Mouse (Mus musculus) left cerebral cortex, adult 9 months (tissue): ENCODE measurements at regions not wholly inside any gene's neighbourhood (a gene's known extent, or its start where the extent isn't known, plus 50 kb on each side); places are given as distances from the start of the nearest gene placed in this dataset.
A peak's percentile ranks its signal among the peaks of the same experiment; 100 is the strongest.

ENCODE experiments used
- DNase-seq, 2 experiments: peaks; one replicate each; pipeline ENCODE4 v3.0.0; 2022; ENCODE audit warnings: low spot score in 2 of 2

DNA sequence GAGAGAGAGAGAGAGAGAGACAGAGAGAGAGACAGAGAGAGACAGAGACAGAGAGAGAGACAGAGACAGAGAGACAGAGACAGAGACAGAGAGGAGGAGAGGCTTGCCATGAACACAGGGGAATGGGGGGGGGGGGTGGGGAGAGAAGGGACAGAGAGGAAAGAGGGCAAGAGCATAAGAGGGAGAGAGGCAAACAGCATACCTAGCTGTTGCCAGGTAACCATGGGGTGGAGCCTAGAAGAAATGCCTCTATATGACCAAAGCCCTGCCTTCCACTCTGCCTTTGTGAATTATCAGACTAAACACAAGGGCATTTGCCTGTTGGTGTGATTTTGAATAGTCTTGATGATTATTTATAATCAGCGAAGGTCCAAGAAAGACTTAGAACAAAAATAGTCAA, 332.2 kb downstream of the Galc start:
- no peak for DNase-seq

DNA sequence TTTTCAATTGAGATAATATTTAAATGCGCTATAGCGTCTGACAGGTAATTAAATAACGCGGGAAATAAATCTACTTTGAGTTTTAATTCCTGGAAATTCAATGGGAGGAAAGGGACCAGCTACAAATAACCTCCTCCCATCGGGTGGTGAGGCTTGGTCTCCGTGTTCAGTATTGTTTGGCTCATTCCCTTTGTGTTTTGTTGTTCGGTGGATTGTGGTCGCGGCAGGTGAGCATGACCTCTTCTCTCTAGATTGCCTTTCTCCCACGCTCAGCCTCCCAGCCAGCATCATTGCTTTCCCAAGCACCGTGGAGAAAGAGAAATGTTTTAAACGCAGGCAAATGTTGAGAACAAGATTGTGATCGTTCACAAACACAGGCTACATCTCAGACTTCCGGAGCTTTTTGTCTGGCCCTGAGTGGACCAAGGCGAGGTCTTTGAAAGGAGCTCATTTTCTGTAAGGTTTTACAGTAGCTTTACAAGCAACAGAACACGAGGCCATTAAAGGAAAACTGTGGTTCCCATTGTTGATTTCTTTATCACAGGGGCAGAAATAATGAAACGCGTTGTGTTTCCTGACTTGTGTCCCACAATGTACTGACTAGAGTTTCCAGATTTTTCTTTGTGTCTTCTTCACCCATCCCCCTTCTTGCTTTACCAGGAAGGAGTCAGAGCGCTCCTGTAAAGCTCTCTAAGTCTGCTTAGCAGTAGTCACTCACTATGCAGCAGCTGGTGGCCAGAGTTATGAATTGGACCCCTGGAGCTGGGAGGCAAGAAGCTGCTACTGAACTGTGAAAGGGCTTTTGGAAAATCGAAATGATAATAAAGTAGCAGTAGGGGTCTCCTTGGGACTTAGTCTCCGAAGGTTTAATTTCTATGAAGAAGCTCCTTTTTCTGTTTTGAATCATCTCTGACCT, 337.7 kb downstream of the Galc start:
- DNase-seq, result no peak

DNA sequence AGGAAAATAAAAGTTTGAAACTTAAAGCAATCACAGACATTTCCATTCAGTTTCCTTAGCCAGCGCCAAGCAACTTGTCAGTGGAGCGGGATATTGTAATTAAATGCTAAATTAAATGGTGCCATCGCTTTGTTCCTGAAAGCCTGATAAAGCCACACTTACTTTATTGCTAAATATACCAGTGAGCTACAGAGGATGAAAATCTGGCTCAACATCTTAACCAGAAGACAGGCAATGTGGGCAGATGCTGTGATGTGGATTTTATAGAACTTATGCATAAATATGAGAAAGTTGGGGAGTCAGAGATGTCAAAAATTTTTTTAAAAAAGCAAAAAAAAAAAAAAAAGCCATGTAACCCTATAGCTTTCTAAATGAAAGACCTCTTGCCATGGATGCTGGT, 340.8 kb downstream of the Galc start:
- DNase-seq, result peak; percentile 16 to 28

DNA sequence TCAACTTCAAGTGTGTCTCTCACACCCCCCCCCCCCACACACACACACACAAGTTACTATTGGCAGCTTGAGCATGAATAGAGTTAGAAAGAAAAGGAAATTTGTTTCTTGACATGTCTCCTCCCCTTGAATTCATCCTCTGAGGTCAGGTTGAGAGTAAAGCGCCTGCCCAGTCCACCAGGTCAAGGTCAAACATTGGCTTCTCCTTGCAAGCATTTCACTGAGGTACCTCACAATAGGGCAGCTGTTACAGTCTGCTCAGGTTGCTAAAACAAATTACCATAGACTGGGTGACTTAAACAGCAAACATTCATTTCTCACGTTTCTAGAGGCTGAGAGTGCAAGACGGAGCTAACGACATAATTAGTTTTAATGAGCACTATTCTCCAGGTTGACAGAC, 344.2 kb downstream of the Galc start:
- no peak for DNase-seq

DNA sequence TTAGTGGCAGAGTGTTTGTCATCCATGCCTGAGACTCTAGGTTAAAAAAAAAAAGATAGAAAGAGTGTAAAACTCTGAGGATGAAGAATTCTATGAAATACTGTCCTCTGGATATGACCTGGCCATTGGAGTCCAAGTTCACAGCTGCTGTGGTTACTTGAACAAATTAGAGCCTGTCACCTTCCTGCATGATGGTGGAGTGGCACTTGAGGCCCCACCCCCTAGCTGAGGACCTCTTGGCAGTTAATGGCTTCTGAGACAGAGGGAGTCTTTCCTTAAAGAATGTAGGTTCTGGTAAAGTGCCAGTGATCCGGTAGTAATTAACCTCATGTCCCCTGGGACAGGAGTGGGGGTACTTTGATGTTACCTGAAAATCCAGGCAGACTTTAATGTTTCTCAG, 346.5 kb downstream of the Galc start:
- DNase-seq, result no peak

DNA sequence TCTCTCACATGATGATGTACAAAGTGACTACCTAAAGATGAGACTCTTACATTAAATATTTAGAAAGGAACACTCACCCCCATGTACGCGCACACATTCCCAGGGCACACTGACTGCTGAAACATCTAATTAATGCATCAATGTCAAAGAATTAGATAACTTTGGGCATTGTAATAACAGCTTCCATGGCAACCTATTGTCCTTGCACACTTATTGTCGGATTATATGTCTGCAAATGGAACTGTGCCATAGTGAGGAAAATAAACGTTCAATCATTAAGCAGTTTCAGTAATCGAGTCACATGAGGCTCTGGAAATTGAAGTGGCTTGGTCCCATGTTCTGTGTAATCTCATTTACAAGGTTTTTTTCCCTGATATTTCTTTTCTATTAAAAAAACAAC, 360.0 kb downstream of the Galc start:
- no peak for DNase-seq

DNA sequence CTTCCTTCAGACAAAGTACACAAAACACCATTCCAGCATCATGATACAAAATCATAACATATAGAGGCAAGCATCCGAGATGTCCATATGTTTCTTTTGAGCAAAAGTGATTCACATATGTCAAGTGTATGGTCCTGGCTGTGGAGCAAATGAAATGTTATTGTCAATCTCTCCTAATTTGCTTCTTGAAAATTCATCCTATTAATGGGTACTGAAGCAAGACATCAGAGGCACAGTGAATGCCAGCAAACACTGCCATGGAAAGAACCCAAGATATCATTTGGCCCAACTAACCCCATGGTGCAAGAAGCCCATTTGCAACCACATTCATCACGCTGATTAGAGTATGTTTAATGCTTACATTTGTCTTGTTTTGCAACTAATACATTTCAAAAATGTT, 361.1 kb downstream of the Galc start:
- DNase-seq, result no peak

DNA sequence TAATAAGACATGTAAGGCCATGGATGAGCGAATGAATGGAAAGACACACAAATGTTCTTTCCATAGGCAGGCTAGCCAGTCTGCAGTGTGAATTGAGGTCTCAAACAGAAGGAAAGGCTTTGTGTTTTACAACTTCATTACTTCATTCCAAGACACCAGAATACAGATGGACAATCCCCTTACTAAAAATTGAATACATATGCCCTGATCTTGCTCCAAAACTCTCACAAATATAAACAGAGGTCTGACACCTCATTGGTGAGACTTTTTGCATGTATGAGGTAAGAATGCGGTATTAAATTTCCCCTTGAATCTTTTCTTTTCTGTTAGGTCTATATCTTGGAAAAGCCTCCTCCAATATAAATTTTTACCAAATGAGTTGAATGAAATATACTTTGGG, 363.3 kb downstream of the Galc start:
- DNase-seq, result no peak

DNA sequence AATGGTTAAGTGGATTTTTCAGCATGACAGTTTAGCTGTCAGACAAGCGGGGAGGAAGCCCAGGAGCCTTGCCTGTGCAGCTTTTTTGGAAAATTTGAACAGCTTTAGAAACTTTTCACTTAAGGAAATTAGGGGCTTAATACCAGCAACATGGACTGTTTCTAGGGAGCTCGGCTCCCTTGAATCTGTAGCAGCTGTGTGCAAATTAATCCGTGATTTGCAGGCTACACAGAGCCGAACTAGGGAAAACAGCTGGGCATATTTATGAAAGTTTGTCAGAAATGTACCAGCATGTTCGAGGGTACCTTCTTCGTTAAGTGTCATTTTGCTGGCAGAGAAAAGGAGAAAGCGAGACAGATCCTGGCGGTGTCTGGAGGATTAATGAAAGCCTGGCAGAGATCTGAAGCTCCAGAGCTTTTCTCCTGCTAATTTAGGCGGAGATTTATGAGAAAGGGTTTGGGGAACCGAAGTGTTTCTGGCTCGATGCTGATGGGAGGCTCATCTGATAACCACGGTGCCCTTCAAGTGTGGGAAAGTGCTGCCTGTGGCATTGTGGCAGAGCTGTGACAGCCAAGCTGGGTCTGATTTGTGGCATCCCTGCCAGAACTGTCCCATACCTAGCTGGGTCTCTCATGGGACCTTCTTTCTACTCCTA, 370.3 kb downstream of the Galc start:
- peak in 1 of 2 experiments; percentile 12 for DNase-seq

DNA sequence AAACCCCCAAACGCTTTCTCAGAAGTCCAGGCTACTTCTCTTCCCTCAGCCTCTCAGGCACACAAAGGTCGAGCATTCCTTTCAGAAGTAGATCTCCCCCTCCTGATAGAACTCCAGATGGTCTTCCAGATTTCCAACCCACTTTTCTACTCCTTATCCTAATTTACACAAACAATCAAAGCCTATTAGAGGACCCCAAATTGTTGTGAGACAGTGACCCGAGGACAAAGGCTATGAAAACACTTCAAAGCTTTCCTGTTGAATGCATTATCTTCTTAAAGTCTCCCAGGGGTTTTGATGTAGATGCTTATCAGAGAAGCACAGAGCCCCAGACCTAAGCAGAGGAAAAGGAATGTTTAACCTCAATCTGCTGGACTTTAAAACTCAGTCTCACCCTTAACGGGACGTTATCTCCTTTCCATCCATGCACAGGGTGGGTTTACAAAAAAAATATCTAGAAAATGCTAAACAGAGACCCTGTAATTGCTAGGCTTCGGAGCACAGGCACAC, 370.9 kb downstream of the Galc start:
- DNase-seq, result no peak

DNA sequence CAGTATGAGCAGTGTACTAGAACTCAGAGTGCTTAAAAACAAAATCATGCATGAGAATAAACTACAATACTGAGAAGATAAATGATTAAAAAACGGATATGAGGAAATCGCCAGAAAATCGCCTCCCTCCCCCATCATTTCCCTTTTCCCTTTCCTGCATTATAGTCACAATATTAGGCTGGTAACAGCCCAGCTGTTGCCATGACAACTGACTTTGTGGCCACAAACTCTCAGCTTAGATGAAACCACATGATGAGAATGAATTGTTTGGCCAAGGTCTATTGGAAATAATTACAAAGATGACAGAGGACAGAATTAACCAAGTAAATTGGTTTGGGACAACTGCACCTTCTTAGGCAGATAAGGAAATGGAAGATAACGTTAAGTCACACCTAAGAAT, 376.8 kb downstream of the Galc start:
- DNase-seq, result no peak

DNA sequence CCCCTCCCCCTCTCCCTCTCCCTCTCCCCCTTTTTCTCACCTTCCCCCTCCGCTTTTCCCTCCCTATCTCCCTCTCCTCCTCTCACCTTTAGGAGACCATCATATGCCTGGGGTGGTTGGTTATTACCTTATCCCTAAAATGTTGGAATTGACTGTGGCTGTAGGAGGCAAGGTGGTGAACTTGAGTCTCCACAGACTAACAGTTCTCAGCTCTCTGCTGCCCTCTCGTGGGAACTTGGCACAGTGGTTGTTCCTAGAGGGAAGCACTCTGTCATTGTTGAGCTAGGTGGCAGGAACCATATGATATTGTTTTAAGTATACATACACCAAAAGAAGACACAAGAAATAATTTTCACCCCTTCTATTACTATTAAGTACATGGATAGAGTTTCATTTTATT, 386.9 kb downstream of the Galc start:
- peak; percentile 8 to 82 for DNase-seq

DNA sequence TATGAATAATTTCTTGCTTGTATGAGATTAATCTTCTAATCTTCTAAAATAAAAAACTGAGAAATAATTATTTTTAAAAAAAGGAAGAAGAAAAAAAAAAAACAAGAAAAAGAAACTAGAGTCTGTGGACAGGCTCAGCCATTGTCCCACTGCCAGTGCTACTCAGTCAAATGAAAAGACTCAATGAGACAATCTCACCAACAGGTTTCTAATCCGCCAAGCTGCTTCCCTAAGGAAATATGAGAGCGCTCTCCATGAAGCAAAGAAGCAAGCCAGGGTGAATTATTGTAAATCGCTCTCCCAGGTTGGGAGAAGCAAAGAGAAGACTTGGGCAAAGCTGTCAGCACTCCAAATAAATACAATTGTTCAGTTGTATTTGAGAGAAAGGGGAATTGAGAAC, 396.3 kb downstream of the Galc start:
- DNase-seq, result no peak

DNA sequence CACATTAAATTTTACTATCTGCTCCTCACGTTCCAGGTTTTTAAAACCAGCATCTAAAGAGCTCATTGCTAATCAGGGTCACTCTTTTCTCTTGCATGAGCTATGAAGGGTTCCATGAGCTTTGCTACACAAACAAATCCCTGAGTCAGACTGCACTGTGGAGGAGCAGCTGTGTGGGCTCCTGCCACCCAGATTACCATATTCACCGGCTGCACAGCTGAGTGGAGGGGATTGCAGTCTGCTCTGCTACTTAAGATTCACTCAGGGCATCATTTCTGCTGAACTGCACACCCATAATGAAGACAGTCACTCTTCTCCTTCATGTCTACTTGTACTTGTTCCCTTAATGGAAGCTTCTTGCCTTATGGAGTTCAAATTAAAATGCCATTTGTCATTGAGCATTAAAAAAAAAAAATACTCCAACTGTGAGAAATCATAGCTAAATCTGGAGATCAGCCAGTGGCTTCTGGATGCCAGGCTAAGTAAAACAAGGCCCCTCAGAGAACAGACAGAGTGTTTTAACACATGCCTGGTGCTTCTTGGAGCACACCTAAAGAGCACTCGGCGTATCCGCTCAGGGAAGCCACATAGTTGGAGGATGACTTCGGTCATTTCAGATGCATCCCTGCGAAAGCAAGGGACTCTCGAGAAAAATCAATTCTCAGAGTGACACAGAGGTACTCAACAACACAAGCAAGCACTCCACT, 422.9 kb downstream of the Galc start:
- DNase-seq, result peak; percentile 51 to 64

DNA sequence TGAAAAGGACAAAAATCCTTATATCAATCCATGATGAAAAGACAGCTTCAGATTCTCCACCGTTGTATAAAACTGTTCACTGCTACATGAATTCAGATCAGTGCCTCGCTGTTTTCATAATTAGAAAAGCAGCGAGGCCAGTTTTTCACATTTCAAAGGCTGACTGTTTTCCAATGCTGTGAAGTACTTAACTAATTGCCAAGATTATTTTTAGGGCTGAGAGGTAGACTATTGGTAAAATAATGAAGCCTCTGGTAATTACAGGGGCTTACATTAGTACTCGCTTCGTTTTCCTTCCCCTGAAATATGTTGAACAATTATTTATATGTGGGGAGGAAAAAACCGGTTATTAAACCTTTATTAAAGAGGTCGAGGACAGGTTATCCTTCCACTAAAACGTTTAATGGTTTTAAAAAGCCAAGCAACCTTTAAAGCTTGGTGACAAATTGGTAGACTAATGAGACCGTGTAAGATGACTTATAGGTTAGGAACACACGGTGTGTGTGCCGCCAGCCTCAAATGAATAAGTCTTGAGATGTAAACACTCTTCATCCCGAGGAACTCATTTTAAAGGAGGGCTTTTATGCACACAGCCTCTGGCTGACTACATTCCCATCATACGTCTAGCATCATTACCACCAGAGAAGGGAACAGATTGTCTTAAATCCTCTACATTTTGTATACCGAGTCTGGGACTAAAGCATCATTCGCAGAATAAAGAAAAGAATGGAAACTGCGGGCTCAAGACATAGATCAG, 465.7 kb downstream of the Galc start:
- DNase-seq, result no peak

DNA sequence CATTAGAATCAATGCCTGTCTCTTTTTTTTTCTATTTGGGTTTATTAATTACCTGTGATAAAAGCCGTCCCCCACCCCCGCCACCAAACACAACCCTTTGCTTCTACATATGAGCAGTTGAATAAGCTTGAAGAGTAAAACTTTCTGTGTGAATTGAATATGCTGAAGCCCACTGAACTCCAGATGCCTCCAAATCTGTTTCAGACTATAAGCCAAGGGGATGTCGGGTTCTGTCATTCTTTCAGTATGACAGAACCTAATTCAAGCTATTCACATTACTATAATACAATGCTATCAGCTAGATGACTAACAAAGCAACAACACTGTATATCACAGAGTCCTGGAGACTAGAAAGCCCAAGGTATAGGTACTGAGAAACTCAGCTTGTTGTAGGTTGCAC, 475.8 kb downstream of the Galc start:
- DNase-seq, result no peak

DNA sequence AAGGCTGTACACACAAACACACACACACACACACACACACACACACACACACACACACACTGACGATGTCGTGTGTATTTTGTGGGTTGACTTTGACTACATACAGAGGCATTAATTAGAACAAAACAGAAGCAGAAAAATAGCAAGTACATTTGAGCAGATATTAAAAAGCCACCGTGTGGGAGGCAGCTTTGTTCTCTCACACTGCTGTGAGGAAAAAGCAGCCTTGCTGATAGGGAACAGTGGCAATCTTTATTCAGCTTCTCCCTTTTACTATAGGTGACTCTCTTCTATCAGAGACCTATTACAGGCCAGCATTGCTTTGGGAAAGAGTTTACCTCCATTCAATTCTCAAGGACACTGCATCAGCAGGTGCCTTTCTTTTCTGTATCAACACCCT, 500.1 kb downstream of the Galc start:
- DNase-seq, result peak in 1 of 2 experiments; percentile 26

DNA sequence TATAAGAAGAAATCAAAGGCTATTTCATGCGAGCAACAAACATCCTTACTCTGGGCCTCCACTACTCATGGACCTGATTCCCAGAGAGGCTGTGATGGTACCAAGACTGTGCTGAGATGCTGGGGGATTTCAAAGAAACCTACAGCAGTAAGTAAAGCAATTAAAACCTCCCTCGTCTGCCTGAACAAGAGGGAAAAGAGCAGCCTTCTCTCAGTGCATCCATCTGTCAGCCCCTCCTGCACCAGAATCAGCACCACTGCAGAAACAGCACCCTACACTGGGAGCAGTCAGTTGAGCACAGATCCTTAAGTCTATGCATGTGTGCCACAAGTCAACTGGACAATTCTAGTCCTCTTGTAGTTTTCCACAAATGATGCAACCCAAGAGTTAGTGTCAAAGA, 500.6 kb downstream of the Galc start:
- peak in 1 of 2 experiments; percentile 19 for DNase-seq

DNA sequence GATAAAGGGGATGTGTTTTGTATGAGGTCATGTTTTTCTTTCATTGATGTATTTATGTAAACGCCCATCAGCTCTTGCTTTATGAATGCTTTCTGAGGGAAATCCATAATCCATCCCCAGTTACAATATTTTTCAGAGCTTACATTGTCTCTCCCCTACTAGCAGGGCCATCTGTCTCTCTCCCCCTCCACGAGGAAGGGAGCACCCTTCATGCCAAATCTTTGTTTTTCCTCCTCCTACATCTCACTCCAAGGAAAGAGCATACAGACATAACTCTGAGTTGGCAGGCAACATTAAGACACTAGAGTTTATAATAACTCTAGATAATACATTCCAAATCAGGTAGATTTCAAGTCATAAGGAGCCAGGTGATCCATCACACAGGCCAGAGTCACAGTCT, 509.1 kb downstream of the Galc start:
- peak in 1 of 2 experiments; percentile 36 for DNase-seq

DNA sequence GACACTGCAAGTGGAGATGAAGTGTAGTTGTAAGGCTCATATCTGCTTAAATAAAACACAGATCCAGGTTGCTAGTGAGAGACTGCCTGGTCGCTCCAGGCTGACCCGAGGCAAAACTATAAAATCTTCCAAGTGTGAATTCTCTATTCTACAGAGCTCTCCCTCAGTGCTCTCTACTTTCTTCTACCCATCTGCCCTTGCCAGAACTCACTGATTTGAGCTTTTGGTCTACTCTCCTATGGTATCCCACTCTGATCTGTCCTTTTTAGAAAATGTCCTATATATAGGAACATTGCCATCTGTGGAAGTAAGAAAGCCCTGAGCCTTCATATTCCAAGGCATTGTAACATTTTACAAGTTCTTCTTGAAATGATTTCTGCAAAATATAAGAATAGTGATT, 518.3 kb downstream of the Galc start:
- peak in 1 of 2 experiments; percentile 27 for DNase-seq

DNA sequence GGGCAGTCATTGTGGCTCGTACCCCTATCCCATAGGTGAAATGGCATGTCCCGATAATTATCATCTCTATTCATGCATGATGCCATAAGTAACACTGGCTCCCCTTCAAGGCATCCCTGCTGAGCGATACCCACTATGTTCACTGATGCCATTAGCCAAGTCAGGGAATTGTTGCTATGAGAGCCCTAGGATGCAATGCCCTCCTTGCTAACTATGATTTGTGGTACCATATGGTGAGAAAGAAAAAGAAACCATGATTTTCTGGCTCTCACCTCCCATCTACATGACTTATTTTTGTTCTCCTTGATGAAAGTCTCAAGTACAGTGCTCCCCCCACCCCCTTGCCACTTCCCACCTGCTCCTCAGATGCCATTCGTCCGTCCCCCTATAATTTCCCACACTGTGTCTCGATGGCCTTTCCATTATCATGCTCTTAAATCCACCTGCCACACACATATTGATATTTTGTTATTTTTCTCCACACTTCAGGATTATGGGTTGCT, 527.1 kb downstream of the Galc start:
- DNase-seq, result no peak
